Mouse (Mus musculus): ENCODE results near the gene Bms1. TPM values are rescaled to one million over a fixed set of nuclear protein-coding genes. Genes with fewer than 3 reads are reported as not detected.

Gene Bms1
- polyA plus RNA-seq, 1 experiment from 2014 or later = 43.3 TPM

DNA sequence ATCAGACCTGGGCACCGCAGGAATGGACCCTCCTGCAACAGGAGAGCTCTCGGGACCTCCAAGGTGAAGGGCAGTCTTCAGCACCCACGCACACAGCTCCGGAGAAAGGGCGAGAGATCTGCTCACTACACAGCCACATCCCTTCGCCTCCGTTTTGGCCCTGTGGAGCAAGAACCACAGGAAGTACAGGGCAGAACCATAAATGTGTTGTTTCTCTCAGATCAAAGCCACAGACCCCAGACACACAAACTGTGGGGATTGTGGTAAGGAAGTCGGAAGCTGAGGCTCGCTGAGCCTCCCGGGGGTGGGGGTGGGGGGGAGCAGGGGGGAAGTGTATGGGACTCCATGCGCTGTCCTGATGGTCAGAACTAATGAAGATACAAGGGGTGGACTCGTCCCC lies 68.9 kb downstream of the Bms1 start:
- ATAC-seq (ENCODE audit: low FRiP score, low read depth) = no peak
- Histone ChIP-seq H3K27me3 (no peaks in the 10 kb centered on the region), H3K4me2 (replicated peaks) (no peak overlapping the region), H3K4me3 (no peak overlapping the region), H3K4me1 (no peaks in the 10 kb centered on the region), H3K36me3 (no peaks in the 10 kb centered on the region), H3K9ac (replicated peaks) (no peak overlapping the region), H3K9me3 (no peaks in the 10 kb centered on the region), H3K27ac (replicated peaks) (no peak overlapping the region)
- WGBS = 79% methylated on average over 12 of the region's 12 CpGs

DNA sequence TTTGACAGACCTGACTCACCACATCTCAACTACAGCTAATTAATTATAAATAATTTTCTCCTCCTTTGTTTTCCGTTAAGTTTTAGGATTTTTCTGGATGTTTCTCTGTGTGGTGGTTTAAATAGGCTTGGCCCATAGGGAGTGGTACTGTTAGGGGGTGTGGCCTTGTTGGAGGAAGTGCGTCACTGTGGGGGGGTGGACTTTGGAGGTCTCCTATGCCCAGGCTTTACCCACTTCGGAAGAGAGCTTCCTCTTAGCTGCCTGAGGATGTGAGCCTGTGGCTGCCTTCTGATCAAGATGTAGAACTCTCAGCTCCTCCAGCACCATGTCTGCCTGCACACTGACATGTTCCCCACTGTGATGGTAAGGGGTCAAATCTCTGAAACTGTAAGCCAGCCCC lies 71.1 kb downstream of the Bms1 start:
- Histone ChIP-seq H3K9me3 (no peaks in the 10 kb centered on the region), H3K4me1 (no peaks in the 10 kb centered on the region), H3K4me3 (no peak overlapping the region), H3K27ac (replicated peaks) (no peak overlapping the region), H3K27me3 (no peaks in the 10 kb centered on the region), H3K36me3 (no peaks in the 10 kb centered on the region), H3K9ac (replicated peaks) (no peak overlapping the region), H3K4me2 (replicated peaks) (no peak overlapping the region)
- WGBS = 89% methylated on average over 3 of the region's 3 CpGs
- ATAC-seq (ENCODE audit: low FRiP score, low read depth) = no peak

DNA sequence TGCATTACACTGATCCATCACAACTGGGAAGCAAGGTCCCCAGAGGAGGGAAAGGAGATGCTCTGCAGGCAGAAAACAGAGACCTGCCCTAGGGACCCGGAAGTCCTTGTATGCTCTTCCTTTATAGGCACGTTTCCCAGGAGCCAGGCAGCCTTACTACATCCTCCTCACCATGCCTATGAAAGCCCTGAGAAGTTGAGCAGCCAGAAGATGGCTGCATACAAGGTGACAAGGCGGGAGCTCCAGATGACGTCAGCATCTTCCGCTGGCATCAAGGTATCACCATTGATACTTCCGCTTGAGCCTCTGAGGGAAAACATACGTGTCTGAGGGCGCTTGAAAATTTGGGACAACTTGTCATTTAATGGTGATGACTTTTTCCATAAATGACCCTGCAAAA lies 72.0 kb downstream of the Bms1 start:
- no peaks in the 10 kb centered on the region for H3K36me3 ChIP-seq
- ATAC-seq (ENCODE audit: low FRiP score, low read depth) = no peak
- H3K27ac ChIP-seq (replicated peaks) = no peak overlapping the region
- H3K4me3 ChIP-seq = no peak overlapping the region
- no peaks in the 10 kb centered on the region for H3K4me1 ChIP-seq
- H3K4me2 ChIP-seq (replicated peaks) = no peak overlapping the region
- H3K27me3 ChIP-seq = no peaks in the 10 kb centered on the region
- WGBS = 95% methylated on average over 8 of the region's 8 CpGs
- no peaks in the 10 kb centered on the region for H3K9me3 ChIP-seq
- no peak overlapping the region for H3K9ac ChIP-seq (replicated peaks)

DNA sequence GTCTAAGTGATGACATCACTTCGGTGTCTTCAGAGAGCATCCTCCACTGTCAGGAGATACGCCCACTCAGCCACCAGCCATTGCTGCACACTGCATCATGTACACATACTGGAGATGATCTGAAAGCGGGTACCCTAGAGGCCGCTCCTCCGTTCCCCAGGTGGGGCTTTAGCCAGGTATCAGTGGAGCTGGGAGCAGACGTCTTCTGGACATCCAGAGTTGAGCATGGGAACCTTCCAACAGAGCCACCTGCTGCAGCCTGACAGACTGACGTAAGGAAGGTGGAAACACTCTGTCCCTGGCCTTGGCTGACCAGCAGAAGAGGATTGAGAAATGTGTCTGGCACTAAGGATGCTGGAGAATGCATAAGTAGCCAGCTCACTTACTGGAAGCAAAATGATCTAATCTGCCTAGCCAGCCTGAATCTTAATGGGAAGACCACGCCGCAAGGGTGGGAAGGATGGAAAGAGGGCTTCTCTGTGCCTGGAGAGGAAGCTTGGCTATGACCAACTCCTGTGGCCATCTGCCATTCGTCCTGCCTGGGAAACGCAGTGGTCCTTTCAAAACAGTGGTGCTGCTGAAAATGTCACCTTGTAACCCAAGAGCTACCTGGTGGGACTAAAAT lies 77.3 kb downstream of the Bms1 start:
- no peak overlapping the region for H3K27ac ChIP-seq (replicated peaks)
- H3K4me2 ChIP-seq (replicated peaks) = no peak overlapping the region
- no peaks in the 10 kb centered on the region for H3K27me3 ChIP-seq
- H3K4me1 ChIP-seq = no peaks in the 10 kb centered on the region
- no peak overlapping the region for H3K4me3 ChIP-seq
- no peaks in the 10 kb centered on the region for H3K9me3 ChIP-seq
- ATAC-seq (ENCODE audit: low FRiP score, low read depth) = no peak
- H3K36me3 ChIP-seq = no peaks in the 10 kb centered on the region
- WGBS = 92% methylated on average over 11 of the region's 11 CpGs
- no peak overlapping the region for H3K9ac ChIP-seq (replicated peaks)

DNA sequence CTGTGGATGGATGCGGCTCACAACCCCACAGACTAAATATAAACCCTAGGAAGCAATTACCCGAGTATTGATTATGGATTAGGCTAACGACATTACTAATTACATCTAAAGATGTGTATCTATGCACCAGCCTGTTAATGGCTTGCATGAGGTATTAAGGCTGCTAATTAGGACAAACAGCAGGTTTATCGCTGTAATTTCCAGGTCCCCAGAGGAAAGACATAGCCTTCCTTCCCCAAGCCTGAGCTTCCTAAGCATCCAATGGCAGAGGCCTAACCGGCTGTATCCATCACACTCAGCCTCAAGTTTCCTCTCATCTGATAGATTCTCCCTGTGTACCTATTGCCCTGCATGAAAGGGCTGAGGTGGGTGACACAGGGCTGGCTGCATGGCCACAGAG lies 81.6 kb downstream of the Bms1 start:
- H3K4me1 ChIP-seq = no peaks in the 10 kb centered on the region
- no peak for ATAC-seq (ENCODE audit: low FRiP score, low read depth)
- H3K4me2 ChIP-seq (replicated peaks) = no peak overlapping the region
- H3K4me3 ChIP-seq = no peak overlapping the region
- no peaks in the 10 kb centered on the region for H3K27me3 ChIP-seq
- 85% methylated on average over 5 of the region's 5 CpGs for WGBS
- no peak overlapping the region for H3K9ac ChIP-seq (replicated peaks)
- no peaks in the 10 kb centered on the region for H3K36me3 ChIP-seq
- H3K27ac ChIP-seq (replicated peaks) = no peak overlapping the region
- no peaks in the 10 kb centered on the region for H3K9me3 ChIP-seq

DNA sequence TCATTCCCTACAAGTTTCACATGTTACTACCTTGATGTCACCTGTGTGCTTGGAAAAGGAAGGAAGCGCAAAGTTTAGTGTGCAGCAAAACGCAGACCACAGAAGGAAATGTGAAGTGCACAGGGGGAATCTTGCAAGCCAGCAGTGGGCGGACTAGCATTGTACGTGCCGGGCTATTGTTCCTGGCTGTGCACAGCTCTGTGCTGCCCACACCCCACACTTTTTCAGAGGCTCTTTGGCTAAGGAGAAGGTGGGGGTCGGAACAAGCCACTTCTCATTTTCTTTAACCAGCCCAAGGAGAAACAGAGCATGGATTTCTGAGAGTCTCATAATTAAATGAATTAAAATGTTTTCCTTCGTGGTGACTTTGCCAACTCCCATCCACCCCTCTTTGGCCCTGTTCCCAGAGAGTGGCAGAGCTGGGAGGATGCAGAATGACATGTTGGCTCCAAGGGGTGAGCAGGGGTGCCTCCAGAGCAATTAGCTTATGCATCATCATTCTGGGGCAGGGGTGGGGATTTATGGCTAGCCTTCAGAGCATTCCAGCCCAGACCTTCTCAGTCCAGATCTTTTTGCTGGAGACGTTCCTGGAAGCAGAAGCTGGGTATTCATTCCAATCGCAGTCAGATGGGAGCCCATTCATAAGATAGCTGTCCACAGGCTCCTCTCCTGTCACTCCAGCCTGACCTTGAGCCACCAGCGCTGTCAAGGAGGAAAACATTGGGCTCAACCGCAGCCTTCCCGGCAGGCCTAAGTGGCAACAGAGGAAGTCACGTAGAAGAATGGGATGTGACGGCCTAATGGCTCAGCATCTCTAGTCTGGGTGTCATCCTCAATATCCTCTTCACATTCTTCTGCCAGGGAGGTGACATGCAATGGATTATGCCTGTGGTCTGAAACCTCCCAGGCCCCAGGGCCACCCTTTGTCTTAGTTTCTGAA lies 82.5 kb downstream of the Bms1 start:
- H3K27ac ChIP-seq (replicated peaks) = no peak overlapping the region

DNA sequence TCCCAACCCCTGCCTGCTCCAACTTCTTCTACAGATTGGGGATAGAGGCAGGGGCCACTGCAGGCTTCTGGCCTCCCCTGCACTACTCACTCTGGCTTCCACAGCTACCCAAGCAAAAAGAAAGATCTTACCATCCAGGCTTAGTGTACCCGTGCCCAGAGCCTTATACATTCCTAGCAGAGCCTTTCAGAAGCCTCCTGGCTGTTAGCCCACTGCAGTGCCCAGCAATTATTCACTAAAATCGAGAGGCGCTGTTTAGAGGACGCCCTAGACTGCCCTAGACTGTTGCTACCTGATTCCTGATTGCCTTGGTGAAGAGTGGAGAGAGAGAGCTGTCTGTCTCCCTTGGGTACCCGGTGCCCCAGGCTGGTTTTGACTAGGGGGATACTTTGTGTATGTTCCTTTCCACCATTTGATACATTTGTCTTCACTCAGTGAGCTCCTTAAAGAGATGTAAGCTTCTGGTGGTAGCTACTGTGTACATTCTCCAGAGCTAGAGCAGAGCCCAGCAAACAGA lies 83.3 kb downstream of the Bms1 start:
- ATAC-seq (ENCODE audit: low FRiP score, low read depth) = no peak
- Histone ChIP-seq H3K36me3 (no peaks in the 10 kb centered on the region), H3K27me3 (no peaks in the 10 kb centered on the region)

More for the DNA sequence above, 82.5 kb downstream of the Bms1 start:
- WGBS = 72% methylated on average over 14 of the region's 14 CpGs
- no peak for ATAC-seq (ENCODE audit: low FRiP score, low read depth)
- no peak overlapping the region for H3K9ac ChIP-seq (replicated peaks)
- H3K4me3 ChIP-seq = no peak overlapping the region
- H3K9me3 ChIP-seq = no peaks in the 10 kb centered on the region
- H3K4me2 ChIP-seq (replicated peaks) = no peak overlapping the region
- no peaks in the 10 kb centered on the region for H3K36me3 ChIP-seq
- H3K4me1 ChIP-seq = no peaks in the 10 kb centered on the region
- no peaks in the 10 kb centered on the region for H3K27me3 ChIP-seq

DNA sequence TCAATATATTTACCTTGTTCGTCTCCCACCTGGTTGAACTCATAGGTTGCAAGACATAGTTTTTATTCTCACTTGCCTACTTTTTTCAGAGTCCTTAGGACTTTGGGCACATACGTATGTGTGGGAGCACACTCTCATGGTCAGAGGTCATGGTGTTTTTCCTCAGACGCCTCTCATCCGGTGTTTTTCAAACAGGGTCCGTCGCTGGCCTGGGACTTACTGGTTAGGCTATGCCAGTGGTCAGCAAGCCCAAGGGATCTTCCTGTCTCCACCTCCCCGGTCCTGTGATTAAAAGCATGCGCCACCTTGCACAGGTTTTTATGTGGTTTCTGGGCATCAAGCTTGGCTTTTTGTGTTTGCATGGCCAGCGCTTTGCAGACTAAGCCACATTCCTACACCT lies 85.4 kb downstream of the Bms1 start:
- no peaks in the 10 kb centered on the region for H3K9me3 ChIP-seq
- 87% methylated on average over 9 of the region's 9 CpGs for WGBS
- H3K4me3 ChIP-seq = no peak overlapping the region
- ATAC-seq (ENCODE audit: low FRiP score, low read depth) = no peak
- H3K36me3 ChIP-seq = no peaks in the 10 kb centered on the region
- no peaks in the 10 kb centered on the region for H3K27me3 ChIP-seq
- H3K9ac ChIP-seq (replicated peaks) = no peak overlapping the region
- no peak overlapping the region for H3K4me2 ChIP-seq (replicated peaks)
- no peaks in the 10 kb centered on the region for H3K4me1 ChIP-seq
- H3K27ac ChIP-seq (replicated peaks) = no peak overlapping the region

More for the DNA sequence above, 83.3 kb downstream of the Bms1 start:
- no peak overlapping the region for H3K4me2 ChIP-seq (replicated peaks)
- no peaks in the 10 kb centered on the region for H3K9me3 ChIP-seq
- no peak overlapping the region for H3K9ac ChIP-seq (replicated peaks)
- H3K27ac ChIP-seq (replicated peaks) = no peak overlapping the region
- H3K4me3 ChIP-seq = no peak overlapping the region
- no peaks in the 10 kb centered on the region for H3K4me1 ChIP-seq
- WGBS = 77% methylated on average over 5 of the region's 5 CpGs

Small RNAs within 50 kb of the gene (microRNA-seq; reads per million reads assigned to microRNA genes)
- not detected for gene Gm25953

Other genes with a start within 250 kb of the Bms1 start
- 2.9 and 3.8 TPM in 2 replicates for gene Ret, start 221.8 kb downstream of the Bms1 start, polyA plus RNA-seq (2016; fragmentation: Nextera tagmentation; extraction: Ambion mirVana)
- gene Zfp248, start 36.1 kb upstream of the Bms1 start, polyA plus RNA-seq (2016; fragmentation: Nextera tagmentation; extraction: Ambion mirVana) = 13.9 and 14.9 TPM in 2 replicates
- gene Zfp9, start 59.8 kb upstream of the Bms1 start, polyA plus RNA-seq (2016; fragmentation: Nextera tagmentation; extraction: Ambion mirVana) = 10.5 and 11.0 TPM in 2 replicates
- 23.5 and 24.3 TPM in 2 replicates for gene Ankrd26, start 142.8 kb upstream of the Bms1 start, polyA plus RNA-seq (2016; fragmentation: Nextera tagmentation; extraction: Ambion mirVana)